Mouse (Mus musculus): Measurements from ENCODE around the gene Lpin1.

Gene Lpin1

GRCm38 (mm10) chr12:16526134-16526533 lies 84.6 kb downstream of the Lpin1 start:
- DNase-seq, result no peak

- no peak for DNase-seq
Observed at GRCm38 (mm10) chr12:16515183-16515582, 95.6 kb downstream of the Lpin1 start.

- DNase-seq, result no peak
Observed at GRCm38 (mm10) chr12:16512991-16513390, 97.8 kb downstream of the Lpin1 start.

GRCm38 (mm10) chr12:16509122-16509752 lies 101.5 kb downstream of the Lpin1 start:
- peak; percentile 73 to 77 for DNase-seq

- DNase-seq, result no peak
Observed at GRCm38 (mm10) chr12:16506796-16507790, 103.7 kb downstream of the Lpin1 start.

GRCm38 (mm10) chr12:16504244-16504643 lies 106.5 kb downstream of the Lpin1 start:
- DNase-seq, result no peak

GRCm38 (mm10) chr12:16497960-16498359 lies 112.8 kb downstream of the Lpin1 start:
- no peak for DNase-seq

GRCm38 (mm10) chr12:16492713-16493112 lies 118.1 kb downstream of the Lpin1 start:
- DNase-seq, result no peak

- no peak for DNase-seq
Observed at GRCm38 (mm10) chr12:16488899-16489298, 121.9 kb downstream of the Lpin1 start.

- no peak for DNase-seq
Observed at GRCm38 (mm10) chr12:16487453-16487852, 123.3 kb downstream of the Lpin1 start.

All from lung, postnatal 4 days (tissue).